Mouse (Mus musculus) erythroblast, embryonic 14.5 days (primary cell): ENCODE results near the gene Limk2.

Source experiments
- GATA1 ChIP-seq: IDR thresholded peaks from 2 replicates; pipeline ENCODE4 v1.6.1; 2012; ENCODE audit warnings: low read length, inconsistent platforms, mixed read lengths
- TAL1 ChIP-seq: IDR thresholded peaks from 3 replicates; pipeline ENCODE4 v1.6.1; 2012; ENCODE audit warnings: low read length, inconsistent platforms, mixed read lengths

DNA sequence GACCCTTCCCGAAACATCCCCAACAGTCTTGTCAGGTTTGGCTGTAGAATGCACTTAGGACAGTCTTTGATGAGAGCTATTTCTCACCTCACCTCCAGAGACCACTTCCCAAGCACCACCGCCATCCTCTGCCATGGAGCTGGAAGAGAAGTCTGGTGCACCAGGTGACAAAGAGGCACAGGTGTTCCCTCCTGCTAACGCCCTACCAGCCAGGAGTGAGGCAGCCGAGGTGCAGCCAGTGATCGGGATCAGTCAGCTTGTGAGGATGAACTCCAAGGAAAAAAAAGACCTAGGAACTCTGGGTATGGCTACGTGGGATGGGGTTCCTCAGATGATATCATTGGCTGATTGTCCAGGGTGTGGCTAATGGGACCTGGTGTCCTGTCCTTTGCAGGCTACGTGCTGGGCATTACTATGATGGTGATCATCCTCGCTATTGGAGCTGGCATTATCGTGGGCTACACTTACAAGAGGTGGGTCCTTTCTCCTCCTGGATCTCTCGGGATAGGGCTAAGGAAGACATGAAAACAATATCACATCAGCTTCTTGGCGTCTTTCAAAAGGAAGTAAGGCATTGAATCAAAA, 75.8 kb downstream of the Limk2 start:
- no peak for TF ChIP-seq GATA1
- no peak for TF ChIP-seq TAL1
